Mouse (Mus musculus) heart, adult 18-20 months (tissue): Measurements from ENCODE around the gene Vmn2r45. TPM values are rescaled to one million over a fixed set of nuclear protein-coding genes. Genes with fewer than 3 reads are reported as not detected.
"Not testable (repeated sequence)": the region's sequence is repeated elsewhere in the genome, so short reads cannot be mapped to it uniquely, and the experiment has no call there.

Source experiments
- DNase-seq, 2 experiments: peaks; one replicate each; pipeline ENCODE4 v3.0.0; 2021 to 2022; ENCODE audit warnings: mixed read lengths in 1 of 2
- long read RNA-seq, 2 experiments: library from polyadenylated mRNA; stranded (forward); transcript quantifications; one replicate each; pipeline ENCODE4 v2.0.0; 2021
- total RNA-seq, 2 experiments: library from RNA; stranded (reverse); gene quantifications; 2 replicates each; pipeline ENCODE4 v1.2.3; 2021

The Vmn2r45 gene
- not detected for total RNA-seq
- long read RNA-seq, experiment 1: 0 reads
- long read RNA-seq, experiment 2: 0 reads

- not testable (repeated sequence) for DNase-seq
These were observed at the start of gene Vmn2r45 for GRCm38 (mm10) chr7:8488975-8489374. TSS of gene Vmn2r45 (minus strand) at chr7:8489075.

Other genes with a start within 250 kb of the Vmn2r45 start
- gene Vmn2r43, start 228.5 kb downstream of the Vmn2r45 start, total RNA-seq: not detected
- not detected for gene Vmn2r44, start 105.7 kb downstream of the Vmn2r45 start, total RNA-seq